Mouse (Mus musculus): ENCODE results near the gene Gm17509. TPM values are rescaled to one million over a fixed set of nuclear protein-coding genes. Genes with fewer than 3 reads are reported as not detected.

Gm17509 gene
- not detected for polyA plus RNA-seq (2014; fragmentation: Illumina TruSeq; extraction: RNeasy Lipid Tissue Mini Kit (QIAGEN cat#74804); ENCODE audit: low read depth, low replicate concordance)

DNA sequence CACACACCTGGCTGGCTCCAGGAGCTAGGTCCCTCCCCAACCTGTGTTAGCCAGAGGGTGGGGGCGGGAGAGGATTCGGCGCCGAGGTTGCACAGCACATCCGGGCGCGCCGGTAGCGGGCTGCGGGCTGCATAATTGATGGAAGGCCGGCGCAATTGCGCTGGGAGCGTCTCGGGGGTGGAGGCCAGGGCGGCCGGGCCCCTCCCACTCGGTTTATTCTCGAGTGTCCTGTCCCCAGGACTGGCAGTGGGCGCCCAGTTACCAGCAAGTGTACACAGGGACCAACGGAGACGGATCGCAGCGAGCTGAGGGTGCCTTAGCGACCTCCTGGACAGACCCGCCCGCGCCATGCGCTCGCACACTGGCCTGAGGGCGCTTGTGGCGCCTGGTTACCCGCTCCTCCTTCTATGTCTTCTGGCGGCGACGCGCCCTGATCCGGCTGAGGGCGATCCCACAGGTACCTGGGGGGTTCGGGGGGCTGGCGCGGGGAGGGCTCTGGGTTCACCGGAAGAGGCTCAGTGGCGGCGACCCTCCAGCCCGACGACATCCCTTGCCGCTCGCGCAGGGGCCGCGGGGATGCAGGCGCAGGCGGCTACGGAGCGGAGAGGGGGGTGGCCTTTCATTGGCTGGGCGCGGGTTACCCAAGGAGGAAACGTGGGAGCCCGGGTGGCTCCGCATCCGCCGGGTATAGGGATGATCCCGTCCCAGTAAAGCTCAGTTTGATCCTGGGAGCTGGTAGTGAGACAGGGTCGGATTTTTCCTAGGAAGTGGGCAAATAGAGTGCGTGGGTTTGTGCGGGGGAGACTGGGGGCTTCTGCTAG is at the start of gene Gm17509:
Gm17509 (minus strand) TSS at position 575 of the 821 bp plus-strand sequence.

DNA sequence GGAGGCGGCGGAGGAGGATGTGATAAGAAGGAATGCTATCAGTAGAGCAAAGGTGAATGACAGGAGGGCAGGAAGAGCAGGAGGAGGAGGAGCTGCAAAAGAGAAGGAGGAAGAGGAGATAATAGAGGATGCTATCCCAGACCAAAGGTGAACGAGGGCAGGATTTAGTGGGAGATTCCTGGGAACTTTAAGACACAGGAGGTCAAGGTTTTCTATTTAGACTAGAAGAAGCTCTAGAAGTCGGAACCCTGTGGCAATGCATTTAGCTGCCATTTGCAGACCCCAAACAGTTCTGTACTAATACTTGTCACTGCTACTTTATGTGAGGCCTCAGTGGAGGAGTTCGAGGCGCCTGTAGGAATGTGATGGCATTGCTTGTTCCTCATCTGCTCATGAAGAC is 12.6 kb downstream of the Gm17509 start, which contains the start of gene Emb:
Emb (plus strand) TSS at position 301 of the 400 bp plus-strand sequence.

Other genes starting within 250 kb of the Gm17509 start
- gene Parp8, start 195.5 kb downstream of the Gm17509 start, polyA plus RNA-seq (2014; fragmentation: Illumina TruSeq; extraction: RNeasy Lipid Tissue Mini Kit (QIAGEN cat#74804); ENCODE audit: low read depth, low replicate concordance) = 1.2 TPM
- gene Emb, start 12.5 kb downstream of the Gm17509 start, polyA plus RNA-seq (2014; fragmentation: Illumina TruSeq; extraction: RNeasy Lipid Tissue Mini Kit (QIAGEN cat#74804); ENCODE audit: low read depth, low replicate concordance) = 0.90 TPM

Measured in liver, adult 10 weeks (tissue).